Mouse (Mus musculus): ENCODE results near the gene Nfil3.

GRCm38 (mm10) chr13:52972626-52973025, 8.2 kb downstream of the Nfil3 start:
- no peak for TF ChIP-seq POLR2A (IDR thresholded peaks at IDR 0.05; ENCODE audit: insufficient read depth, low read depth, low read length)
- no peak for TF ChIP-seq CTCF (IDR thresholded peaks at IDR 0.05)
